Mouse (Mus musculus) heart, postnatal 0 days (tissue): ENCODE data around the gene Tulp1. TPM values are rescaled to one million over a fixed set of nuclear protein-coding genes. Genes with fewer than 3 reads are reported as not detected.

Experiments
- ATAC-seq: fragments of 200-750 bp; cut with Nextera tagmentation; 2 replicates; pipeline ENCODE4 v1.8.0; 2017; ENCODE audit warnings: low read depth, moderate number of reproducible peaks, moderate library complexity; ENCODE audit not compliant: insufficient read depth
- DNase-seq: peaks from one replicate; pipeline ENCODE4 v3.0.0-alpha.2; 2016; ENCODE audit warnings: low spot score
- H3K27ac ChIP-seq: fragments of 300-500 bp; sonication (generic); 2 replicates; pipeline ENCODE4 v1.5.1; 2014; ENCODE audit warnings: low read depth, mild to moderate bottlenecking
- H3K27me3 ChIP-seq: fragments of 300-500 bp; sonication (generic); 2 replicates; pipeline ENCODE4 v1.6.1; 2014; ENCODE audit warnings: low read length, mixed read lengths; ENCODE audit not compliant: control insufficient read depth, insufficient read depth
- H3K36me3 ChIP-seq: fragments of 300-500 bp; sonication (generic); replicated peaks from 2 replicates; pipeline ENCODE4 v1.6.1; 2014; ENCODE audit warnings: low read length, mixed read lengths; ENCODE audit not compliant: control insufficient read depth, insufficient read depth
- H3K4me1 ChIP-seq: fragments of 300-500 bp; sonication (generic); 2 replicates; pipeline ENCODE4 v1.6.1; 2014; ENCODE audit warnings: antibody characterized with exemption; ENCODE audit not compliant: control insufficient read depth, insufficient read depth
- H3K4me2 ChIP-seq: fragments of 300-500 bp; sonication (generic); 2 replicates; pipeline ENCODE4 v1.6.1; 2014; ENCODE audit warnings: low read depth, mild to moderate bottlenecking, low read length, moderate library complexity
- H3K4me3 ChIP-seq: fragments of 300-500 bp; sonication (generic); 2 replicates; pipeline ENCODE4 v1.5.1; 2014; ENCODE audit warnings: low read depth, low read length
- H3K9ac ChIP-seq: fragments of 300-500 bp; sonication (generic); replicated peaks from 2 replicates; pipeline ENCODE4 v1.6.1; 2014; ENCODE audit warnings: low read depth, low read length, mixed read lengths
- H3K9me3 ChIP-seq: fragments of 300-500 bp; sonication (generic); replicated peaks from 2 replicates; pipeline ENCODE4 v1.6.1; 2016; ENCODE audit warnings: low read length; ENCODE audit not compliant: control insufficient read depth
- CTCF ChIP-seq: IDR thresholded peaks from 2 replicates; pipeline ENCODE4 v1.5.1; 2016; ENCODE audit warnings: antibody characterized with exemption, control low read depth, low read depth
- EP300 ChIP-seq: IDR thresholded peaks from 2 replicates; pipeline ENCODE4 v1.6.1; 2016; ENCODE audit warnings: antibody characterized with exemption, low read depth
- WGBS: fragments of 180-500 bp; shearing (Covaris S2); extraction: QIAGEN DNeasy Blood & Tissue Kit; methylation state at CpG from one replicate; pipeline ENCODE4 v1.1.7; 2014; 5-methylcytosine and 5-hydroxymethylcytosine counted together
- polyA plus RNA-seq: library from polyadenylated mRNA; unstranded; fragments of >200 nt; fragmentation: Nextera tagmentation; extraction: Ambion mirVana; gene quantifications from 2 replicates; pipeline ENCODE4 v1.2.1, GENCODE M21; 2015
- total RNA-seq: library from RNA; depleted of rRNA; stranded (reverse); fragments of >200 nt; gene quantifications from 2 replicates; pipeline ENCODE4 v1.2.3, GENCODE M21; 2014; ENCODE audit warnings: low replicate concordance

The Tulp1 gene
- total and polyA plus RNA-seq, 2 experiments from 2014 or later: 0.61 to 1.3 TPM

- 20% methylated on average over 13 of the region's 13 CpGs for WGBS
- Histone ChIP-seq H3K9ac (peak overlapping the region; percentile 83), H3K4me2 (peak overlapping the region; percentile 93), H3K4me3 (peak overlapping the region; percentile 69), H3K9me3 (no peaks in the 10 kb centered on the region), H3K27ac (peak overlapping the region; percentile 92), H3K27me3 (peaks cover 27% of the 10 kb centered on the region), H3K36me3 (no peaks in the 10 kb centered on the region), H3K4me1 (peaks cover 43% of the 10 kb centered on the region)
- TF ChIP-seq CTCF: no peak
- no peak for TF ChIP-seq EP300
- DNase-seq (no peak), ATAC-seq (no peak)
These were observed 15.7 kb downstream of the Tulp1 start for GRCm38 (mm10) chr17:28349264-28349880.

- H3K27ac ChIP-seq: peak overlapping the region; percentile 16; the same call in 1 of the 2 replicates
- H3K4me2 ChIP-seq: peak overlapping the region; percentile 93
- 0 out of 2 replicates have a peak overlapping the region, but pooled peaks have one; percentile 1 for H3K9ac ChIP-seq
- H3K36me3 ChIP-seq: no peaks in the 10 kb centered on the region
- WGBS: 54% methylated on average over 6 of the region's 6 CpGs
- DNase-seq: no peak
- H3K9me3 ChIP-seq: no peaks in the 10 kb centered on the region
- peaks cover 19% of the 10 kb centered on the region for H3K27me3 ChIP-seq
- TF ChIP-seq CTCF (no peak), EP300 (no peak)
- peaks cover 49% of the 10 kb centered on the region for H3K4me1 ChIP-seq
- H3K4me3 ChIP-seq: peak overlapping the region; percentile 2; the same call in 1 of the 2 replicates
- no peak for ATAC-seq
These were observed 16.8 kb downstream of the Tulp1 start for GRCm38 (mm10) chr17:28348211-28348610.

GRCm38 (mm10) chr17:28347327-28347726 lies 17.7 kb downstream of the Tulp1 start:
- no peak overlapping the region for H3K27ac ChIP-seq
- WGBS: 79% methylated on average over 10 of the region's 10 CpGs
- no peaks in the 10 kb centered on the region for H3K36me3 ChIP-seq
- no peaks in the 10 kb centered on the region for H3K9me3 ChIP-seq
- no peak overlapping the region for H3K4me2 ChIP-seq
- DNase-seq (no peak), ATAC-seq (no peak)
- peaks cover 49% of the 10 kb centered on the region for H3K4me1 ChIP-seq
- no peak overlapping the region for H3K4me3 ChIP-seq
- no peak overlapping the region for H3K9ac ChIP-seq
- H3K27me3 ChIP-seq: peaks cover 10% of the 10 kb centered on the region
- no peak for TF ChIP-seq CTCF
- no peak for TF ChIP-seq EP300

GRCm38 (mm10) chr17:28345882-28346281 lies 19.1 kb downstream of the Tulp1 start:
- Histone ChIP-seq H3K4me3 (no peak overlapping the region), H3K4me1 (peaks cover 49% of the 10 kb centered on the region), H3K27me3 (no peaks in the 10 kb centered on the region), H3K4me2 (peak overlapping the region; percentile 27), H3K9ac (0 out of 2 replicates have a peak overlapping the region, but pooled peaks have one; percentile 10), H3K36me3 (no peaks in the 10 kb centered on the region), H3K27ac (peak overlapping the region; percentile 60), H3K9me3 (no peaks in the 10 kb centered on the region)
- 27% methylated on average over 10 of the region's 10 CpGs for WGBS
- TF ChIP-seq CTCF (no peak), EP300 (no peak)
- no peak for DNase-seq
- no peak for ATAC-seq

GRCm38 (mm10) chr17:28345271-28345721 lies 19.7 kb downstream of the Tulp1 start:
- ATAC-seq: no peak
- H3K27me3 ChIP-seq: no peaks in the 10 kb centered on the region
- 0 out of 2 replicates have a peak overlapping the region, but pooled peaks have one; percentile 10 for H3K9ac ChIP-seq
- DNase-seq: no peak
- peaks cover 55% of the 10 kb centered on the region for H3K4me1 ChIP-seq
- TF ChIP-seq EP300 (no peak), CTCF (no peak)
- no peak overlapping the region for H3K4me3 ChIP-seq
- H3K9me3 ChIP-seq: no peaks in the 10 kb centered on the region
- H3K36me3 ChIP-seq: no peaks in the 10 kb centered on the region
- WGBS: 7% methylated on average over 7 of the region's 8 CpGs
- peak overlapping the region; percentile 60 for H3K27ac ChIP-seq
- H3K4me2 ChIP-seq: peak overlapping the region; percentile 27
